ENCODE assay signal across 18 mouse cellular contexts in genomic region chr6:9834884-9835476, GRCm38 (mm10).
DNase-seq lines count a peak whose midpoint lies in the region; ATAC-seq and TF ChIP-seq lines count a peak whose summit lies in the region.
"Had no signal": no experiment of that assay in that cellular context is flagged by ENCODE, and none has a peak within 500 bp of the region (broad histone marks: within the 10 kb centered on the region; RNA-seq: fewer than 3 reads in every experiment).

No protein-coding gene starts in this region.

- H3K36me3 ChIP-seq in hindbrain, embryonic 12.5 days: no peaks in the 10 kb centered on the region
- no peaks in the 10 kb centered on the region for H3K36me3 ChIP-seq in hindbrain, embryonic 10.5 days
- H3K36me3 ChIP-seq in hindbrain, embryonic 14.5 days (replicated peaks; ENCODE audit: control insufficient read depth, insufficient read depth): no peaks in the 10 kb centered on the region
- H3K36me3 ChIP-seq in midbrain, embryonic 16.5 days (ENCODE audit: control insufficient read depth, insufficient read depth, low read length): no peaks in the 10 kb centered on the region
- H3K36me3 ChIP-seq: heart, embryonic 10.5 days; liver, embryonic 13.5 days had no signal

- H3K27me3 ChIP-seq in hindbrain, embryonic 12.5 days: no peaks in the 10 kb centered on the region
- H3K27me3 ChIP-seq in hindbrain, embryonic 10.5 days (ENCODE audit: insufficient read depth, poor library complexity, severe bottlenecking): no peaks in the 10 kb centered on the region
- no peaks in the 10 kb centered on the region for H3K27me3 ChIP-seq in hindbrain, embryonic 14.5 days (ENCODE audit: control insufficient read depth, insufficient read depth, low read length)
- H3K27me3 ChIP-seq in midbrain, embryonic 16.5 days (ENCODE audit: control insufficient read depth, insufficient read depth, low read depth, low read length): no peaks in the 10 kb centered on the region
- H3K27me3 ChIP-seq: liver, embryonic 13.5 days had no signal

- ATAC-seq in hindbrain, embryonic 12.5 days (ENCODE audit: low FRiP score): peak; percentile 63
- ATAC-seq in hindbrain, embryonic 14.5 days (ENCODE audit: low FRiP score): peak; percentile 66
- ATAC-seq in midbrain, embryonic 16.5 days: peak; percentile 75; the same call in 1 of the 2 replicates
- ATAC-seq: activated CD4-positive, CD25-positive, alpha-beta regulatory T cell, adult 4 months; intestine, embryonic 16.5 days had no signal

- H3K9ac ChIP-seq in hindbrain, embryonic 12.5 days: no peak overlapping the region
- no peak overlapping the region for H3K9ac ChIP-seq in hindbrain, embryonic 14.5 days
- H3K9ac ChIP-seq in midbrain, embryonic 16.5 days (ENCODE audit: low read depth, low read length): no peak overlapping the region
- H3K9ac ChIP-seq: liver, embryonic 13.5 days had no signal

- no peak overlapping the region for H3K4me2 ChIP-seq in hindbrain, embryonic 12.5 days (replicated peaks)
- H3K4me2 ChIP-seq in hindbrain, embryonic 14.5 days (replicated peaks): no peak overlapping the region
- H3K4me2 ChIP-seq in midbrain, embryonic 16.5 days (ENCODE audit: low read length): no peak overlapping the region
- H3K4me2 ChIP-seq: liver, embryonic 13.5 days had no signal

- no peak for DNase-seq in hindbrain, embryonic 10.5 days (ENCODE audit: low spot score)
- peak; percentile 79 for DNase-seq in brain, embryonic 14.5 days (ENCODE audit: low read depth)
- DNase-seq in hindbrain, embryonic 14.5 days (ENCODE audit: low spot score): no peak
- DNase-seq in cerebellum, postnatal 25 days: no peak
- no peak for DNase-seq in left cerebral cortex, adult 8-10 months (ENCODE audit: low spot score in 2 of 2)
- no peak for DNase-seq in thymus, postnatal 25 days
- DNase-seq: cerebellum, adult 11 months; cerebellum, postnatal 36 days; gastrocnemius, postnatal 14 days; layer of hippocampus, postnatal 36 days; liver, embryonic 13.5 days; thymus, postnatal 14 days had no signal

- no peaks in the 10 kb centered on the region for H3K9me3 ChIP-seq in hindbrain, embryonic 12.5 days (replicated peaks)
- H3K9me3 ChIP-seq in hindbrain, embryonic 10.5 days: no peaks in the 10 kb centered on the region
- H3K9me3 ChIP-seq in hindbrain, embryonic 14.5 days (ENCODE audit: control insufficient read depth, low read length): no peaks in the 10 kb centered on the region
- no peaks in the 10 kb centered on the region for H3K9me3 ChIP-seq in midbrain, embryonic 16.5 days (replicated peaks; ENCODE audit: control insufficient read depth, low read length, poor library complexity, severe bottlenecking)
- H3K9me3 ChIP-seq: heart, embryonic 10.5 days; liver, embryonic 13.5 days had no signal

- no peak for TF ChIP-seq POLR2A in brain, embryonic 14.5 days (IDR thresholded peaks at IDR 0.05; ENCODE audit: borderline replicate concordance, extremely low read depth, insufficient read depth, insufficient read length, poor library complexity, severe bottlenecking)

- no peak overlapping the region for H3K4me3 ChIP-seq in hindbrain, embryonic 12.5 days
- H3K4me3 ChIP-seq in hindbrain, embryonic 10.5 days: no peak overlapping the region
- H3K4me3 ChIP-seq in hindbrain, embryonic 14.5 days (replicated peaks; ENCODE audit: low read length): no peak overlapping the region
- H3K4me3 ChIP-seq in midbrain, embryonic 16.5 days (ENCODE audit: low read depth, low read length): no peak overlapping the region
- H3K4me3 ChIP-seq: heart, embryonic 10.5 days; liver, embryonic 13.5 days had no signal

- H3K4me1 ChIP-seq in hindbrain, embryonic 12.5 days: no peaks in the 10 kb centered on the region
- no peaks in the 10 kb centered on the region for H3K4me1 ChIP-seq in hindbrain, embryonic 10.5 days (replicated peaks)
- no peaks in the 10 kb centered on the region for H3K4me1 ChIP-seq in hindbrain, embryonic 14.5 days (replicated peaks; ENCODE audit: control insufficient read depth, insufficient read depth, low read length)
- H3K4me1 ChIP-seq in midbrain, embryonic 16.5 days (ENCODE audit: control insufficient read depth, insufficient read depth, low read length): peaks cover 4% of the 10 kb centered on the region; the same call in 1 of the 2 replicates
- H3K4me1 ChIP-seq: heart, embryonic 10.5 days; liver, embryonic 13.5 days had no signal

- 49% methylated on average over 5 of the region's 5 CpGs for WGBS in hindbrain, embryonic 12.5 days
- 55% methylated on average over 5 of the region's 5 CpGs for WGBS in hindbrain, embryonic 10.5 days
- 36% methylated on average over 5 of the region's 5 CpGs for WGBS in hindbrain, embryonic 14.5 days
- WGBS in midbrain, embryonic 16.5 days: 32% methylated on average over 5 of the region's 5 CpGs

- no peak for TF ChIP-seq CTCF in brain, embryonic 14.5 days (IDR thresholded peaks at IDR 0.05; ENCODE audit: borderline replicate concordance, extremely low read depth, insufficient read depth, insufficient read length)

- H3K27ac ChIP-seq in hindbrain, embryonic 12.5 days: no peak overlapping the region
- no peak overlapping the region for H3K27ac ChIP-seq in hindbrain, embryonic 10.5 days
- no peak overlapping the region for H3K27ac ChIP-seq in hindbrain, embryonic 14.5 days
- no peak overlapping the region for H3K27ac ChIP-seq in midbrain, embryonic 16.5 days (ENCODE audit: low read length)
- H3K27ac ChIP-seq: heart, embryonic 10.5 days; liver, embryonic 13.5 days; stomach, postnatal 0 days had no signal
